Mouse (Mus musculus): ENCODE measurements around the gene Prpf39.

GRCm38 (mm10) chr12:65048799-65049198 lies 12.7 kb downstream of the Prpf39 start:
- TF ChIP-seq CTCF (IDR thresholded peaks at IDR 0.05; ENCODE audit: control insufficient read depth, insufficient read depth, low read length) (no peak), POLR2A (IDR thresholded peaks at IDR 0.05; ENCODE audit: borderline replicate concordance, control insufficient read depth, low read depth, low read length) (no peak)

Measured in bone marrow, adult 2 months (tissue).